Mouse (Mus musculus) thymus, adult 2 months (tissue): ENCODE measurements around the gene Gja8.

Source experiments
- CTCF ChIP-seq: fragments of 200-500 bp; IDR thresholded peaks from 2 replicates; pipeline ENCODE4 v1.5.1; 2012; ENCODE audit warnings: mild to moderate bottlenecking, control low read depth, low read length, moderate library complexity, borderline replicate concordance; ENCODE audit not compliant: control insufficient read depth, poor library complexity, insufficient read depth; ENCODE audit errors: extremely low read depth
- POLR2A ChIP-seq: fragments of 200-500 bp; IDR thresholded peaks from 2 replicates; pipeline ENCODE4 v1.6.1; 2012; ENCODE audit warnings: mild to moderate bottlenecking, low read length, control low read depth, moderate library complexity; ENCODE audit not compliant: control insufficient read depth, poor library complexity, insufficient read depth; ENCODE audit errors: extremely low read depth

DNA sequence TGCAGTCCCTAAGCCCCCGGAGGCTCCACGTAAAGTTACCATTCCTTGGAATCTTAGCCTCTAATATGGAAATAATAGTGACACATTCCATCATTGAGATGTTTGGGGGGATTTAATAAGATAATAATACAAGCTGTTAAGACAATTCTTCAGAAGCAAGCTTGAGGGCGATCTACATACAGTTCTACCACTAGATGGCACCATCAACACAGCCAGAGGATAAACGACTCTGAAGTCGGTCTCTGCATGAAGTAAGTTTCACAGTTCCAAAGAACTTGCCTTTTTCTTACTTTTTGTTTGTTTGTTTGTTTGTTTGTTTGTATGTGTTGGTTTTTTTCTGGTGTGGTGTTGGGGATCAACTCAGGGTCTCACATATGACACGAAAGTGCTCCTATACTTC, 10.4 kb upstream of the Gja8 start:
- TF ChIP-seq CTCF (no peak), POLR2A (no peak)
